Mouse (Mus musculus) ES-E14 (cell line): ENCODE data around the gene Olfr1387. TPM values are rescaled to one million over a fixed set of nuclear protein-coding genes. Genes with fewer than 3 reads are reported as not detected.

ENCODE experiments used
- DNase-seq: peaks from one replicate; pipeline ENCODE4 v3.0.0-alpha.2; 2013; ENCODE audit warnings: low read depth, low spot score
- H3K27ac ChIP-seq: 2 replicates; pipeline ENCODE4 v1.5.1; 2012; ENCODE audit warnings: low read depth, mild to moderate bottlenecking, low read length, moderate library complexity, mixed read lengths; ENCODE audit not compliant: poor library complexity, insufficient read depth, severe bottlenecking
- H3K36me3 ChIP-seq: 2 replicates; pipeline ENCODE4 v1.6.1; 2012; ENCODE audit warnings: mild to moderate bottlenecking, low read length, moderate library complexity, mixed read lengths; ENCODE audit not compliant: control insufficient read depth, poor library complexity, insufficient read depth, severe bottlenecking
- H3K4me1 ChIP-seq, 2 experiments: fragments of 150-350 bp in 1 of 2; sonication (generic) in 1 of 2; 2 replicates each; pipeline ENCODE4 v1.6.1; 2012; ENCODE audit warnings: low read length in 2 of 2, mild to moderate bottlenecking in 1 of 2, mixed read lengths in 1 of 2; ENCODE audit not compliant: control insufficient read depth in 2 of 2, insufficient read depth in 2 of 2, poor library complexity in 1 of 2
- H3K4me3 ChIP-seq, 2 experiments: fragments of 150-350 bp in 1 of 2; sonication (generic) in 1 of 2; 2 replicates each; pipeline ENCODE4 v1.5.1; 2012; ENCODE audit warnings: low read length in 2 of 2, low read depth in 1 of 2, mild to moderate bottlenecking in 1 of 2, mixed read lengths in 1 of 2; ENCODE audit not compliant: insufficient read depth in 1 of 2, poor library complexity in 1 of 2, severe bottlenecking in 1 of 2
- H3K9ac ChIP-seq: 2 replicates; pipeline ENCODE4 v1.6.1; 2012; ENCODE audit warnings: low read depth, mild to moderate bottlenecking, low read length, mixed read lengths; ENCODE audit not compliant: poor library complexity, insufficient read depth, severe bottlenecking
- H3K9me3 ChIP-seq: fragments of 150-350 bp; sonication (generic); 2 replicates; pipeline ENCODE4 v1.6.1; 2012; ENCODE audit warnings: low read depth, mild to moderate bottlenecking, low read length; ENCODE audit not compliant: control insufficient read depth, insufficient read depth
- CHD2 ChIP-seq: IDR thresholded peaks from 2 replicates; pipeline ENCODE4 v1.6.1; 2014; ENCODE audit warnings: mild to moderate bottlenecking, low read depth, low read length, inconsistent platforms
- HCFC1 ChIP-seq: IDR thresholded peaks from 2 replicates; pipeline ENCODE4 v1.6.1; 2012; ENCODE audit warnings: low read length, inconsistent platforms, borderline replicate concordance; ENCODE audit not compliant: insufficient read depth
- MAFK ChIP-seq: IDR thresholded peaks from 2 replicates; pipeline ENCODE4 v1.6.1; 2014; ENCODE audit warnings: mild to moderate bottlenecking, low read depth, low read length, inconsistent platforms; ENCODE audit not compliant: insufficient read depth
- ZC3H11A ChIP-seq: IDR thresholded peaks from 2 replicates; pipeline ENCODE4 v1.6.1; 2012; ENCODE audit warnings: low read depth, mild to moderate bottlenecking, inconsistent platforms, low read length, borderline replicate concordance
- ZNF384 ChIP-seq: IDR thresholded peaks from 2 replicates; pipeline ENCODE4 v1.6.1; 2012; ENCODE audit warnings: low read depth, low read length, inconsistent platforms
- in situ Hi-C, 2 experiments: fragments of 600-800 bp; cut with MboI; formaldehyde crosslinking; loops; one replicate each; pipeline ENCODE4 v1.15.1; 2025; ENCODE audit warnings: low sequenced_read_pairs in 2 of 2, inconsistent platforms in 1 of 2; ENCODE audit not compliant: unreplicated experiment in 2 of 2
- total RNA-seq: library from RNA; depleted of rRNA; stranded (reverse); fragments of 300-350 nt; gene quantifications from 2 replicates; pipeline ENCODE4 v1.2.3, GENCODE M21; 2012; rRNA removed

Olfr1387 gene
- total RNA-seq, result not detected in 2 replicates

DNA sequence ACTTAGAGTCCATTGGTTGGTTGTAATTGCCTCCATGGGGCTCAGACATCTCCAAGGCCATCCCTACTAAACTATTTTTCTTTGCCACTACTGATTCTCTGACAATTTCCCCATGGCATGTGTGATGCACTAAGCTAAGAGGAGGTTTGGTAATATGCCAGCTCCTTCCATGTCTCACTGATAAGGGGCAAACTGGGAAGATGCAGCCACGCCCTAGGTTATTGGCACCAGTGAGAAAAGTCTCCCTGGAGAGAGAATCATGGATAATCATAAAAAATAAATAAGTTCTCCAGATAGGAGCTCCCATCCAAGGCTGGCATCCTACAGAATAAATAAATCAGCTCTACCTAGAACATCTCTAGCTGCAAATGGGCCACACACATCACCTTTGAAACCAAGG lies at the start of gene Olfr1387:
Gene Olfr1387 (plus strand): TSS at position 301 of the 400 bp plus-strand sequence.
- H3K9ac ChIP-seq, result no peak within 1 kb of the TSS
- no peak within 1 kb of the TSS for H3K4me3 ChIP-seq
- H3K4me1 ChIP-seq, result no peaks in the 10 kb centered on the region
- in situ Hi-C loops, result no loop called here
- DNase-seq, result no peak
- no peak within 1 kb of the TSS for H3K27ac ChIP-seq
- H3K36me3 ChIP-seq, result no peaks in the 10 kb centered on the region
- TF ChIP-seq MAFK, result no peak
- no peak for TF ChIP-seq CHD2
- no peak for TF ChIP-seq ZC3H11A
- no peak for TF ChIP-seq HCFC1
- no peak for TF ChIP-seq ZNF384
- H3K9me3 ChIP-seq, result 0 out of 2 replicates have a peak, but pooled peaks cover 2% of the 10 kb centered on the region

DNA sequence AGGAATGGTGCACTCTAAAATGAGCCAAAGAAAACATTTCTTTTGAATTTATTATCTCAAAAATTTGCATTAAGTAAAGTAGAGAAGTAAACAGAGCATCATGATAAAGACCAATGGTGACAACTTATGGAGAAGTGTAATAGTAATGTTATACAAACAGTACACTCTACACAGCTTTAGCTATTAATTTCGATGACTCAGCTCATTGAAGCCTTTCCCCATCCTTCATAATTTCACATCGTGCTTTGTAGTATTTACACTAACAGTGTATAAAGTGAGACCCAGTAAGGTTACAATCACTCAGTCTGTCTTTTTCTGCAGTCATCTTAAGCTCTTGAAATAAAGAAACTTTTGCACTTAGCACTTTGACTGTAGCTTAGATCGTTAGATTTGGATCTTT lies 48.4 kb upstream of the Olfr1387 start:
- Histone ChIP-seq H3K9ac (no peak overlapping the region), H3K4me1 (no peaks in the 10 kb centered on the region), H3K4me3 (no peak overlapping the region), H3K9me3 (no peaks in the 10 kb centered on the region), H3K36me3 (no peaks in the 10 kb centered on the region), H3K27ac (no peak overlapping the region)
- in situ Hi-C loops, result no loop called here
- no peak for TF ChIP-seq ZC3H11A
- peak; percentile 71; the same call in 1 of the 2 replicates for TF ChIP-seq MAFK
- DNase-seq, result no peak

DNA sequence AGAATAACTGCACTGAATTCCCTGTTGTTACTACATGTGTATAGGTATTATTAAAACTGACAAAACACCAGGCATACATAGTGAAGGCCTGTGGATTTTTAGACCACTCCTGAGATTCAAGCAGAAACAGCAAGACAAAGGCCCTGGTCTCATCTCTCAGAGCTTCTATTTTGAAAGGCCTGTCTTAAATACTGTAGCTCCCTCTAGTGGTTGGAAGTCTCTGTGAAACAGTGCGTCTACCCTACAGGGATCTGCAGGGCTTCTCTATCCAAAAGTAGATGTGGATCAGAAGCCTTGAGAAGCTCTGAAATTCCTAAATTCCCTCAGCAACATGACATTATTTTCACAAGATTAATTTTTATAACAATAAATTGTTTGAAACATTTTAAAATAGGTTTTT lies 44.6 kb upstream of the Olfr1387 start:
- in situ Hi-C loops, result no loop called here
- peak; percentile 69 for DNase-seq
- no peak overlapping the region for H3K9ac ChIP-seq
- no peaks in the 10 kb centered on the region for H3K36me3 ChIP-seq
- H3K4me3 ChIP-seq, result no peak overlapping the region
- no peaks in the 10 kb centered on the region for H3K4me1 ChIP-seq
- TF ChIP-seq CHD2 (no peak), MAFK (no peak), ZC3H11A (peak; percentile 67; the same call in 1 of the 2 replicates)
- no peak overlapping the region for H3K27ac ChIP-seq
- H3K9me3 ChIP-seq, result no peaks in the 10 kb centered on the region

DNA sequence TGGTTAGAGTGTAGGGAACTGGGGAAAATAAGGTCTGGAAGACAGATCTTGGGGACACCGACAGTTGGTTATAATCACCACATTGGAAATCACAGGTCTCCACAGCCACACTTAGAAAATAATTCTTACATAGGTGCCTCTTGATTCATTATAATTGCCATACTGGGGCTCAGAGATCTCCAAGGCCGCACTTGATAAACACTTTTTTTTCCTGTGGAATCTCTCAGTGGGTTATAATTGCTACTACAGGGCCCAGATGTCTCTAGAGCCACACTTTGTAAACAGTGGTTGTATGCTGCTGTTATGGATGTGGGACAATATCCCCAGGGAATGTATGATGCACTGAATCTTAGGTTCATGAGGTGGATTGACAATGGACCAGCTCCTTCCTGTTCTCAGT lies 32.4 kb upstream of the Olfr1387 start, which contains the start of gene Olfr1389:
Gene Olfr1389 (plus strand): TSS at position 301 of the 400 bp plus-strand sequence.
- Histone ChIP-seq H3K4me3 (no peak within 1 kb of the TSS), H3K36me3 (no peaks in the 10 kb centered on the region), H3K9me3 (no peaks in the 10 kb centered on the region), H3K9ac (no peak within 1 kb of the TSS), H3K27ac (no peak within 1 kb of the TSS), H3K4me1 (no peaks in the 10 kb centered on the region)
- in situ Hi-C loops, result no loop called here
- TF ChIP-seq CHD2 (no peak), HCFC1 (no peak), MAFK (no peak), ZNF384 (no peak), ZC3H11A (no peak)
- no peak for DNase-seq

DNA sequence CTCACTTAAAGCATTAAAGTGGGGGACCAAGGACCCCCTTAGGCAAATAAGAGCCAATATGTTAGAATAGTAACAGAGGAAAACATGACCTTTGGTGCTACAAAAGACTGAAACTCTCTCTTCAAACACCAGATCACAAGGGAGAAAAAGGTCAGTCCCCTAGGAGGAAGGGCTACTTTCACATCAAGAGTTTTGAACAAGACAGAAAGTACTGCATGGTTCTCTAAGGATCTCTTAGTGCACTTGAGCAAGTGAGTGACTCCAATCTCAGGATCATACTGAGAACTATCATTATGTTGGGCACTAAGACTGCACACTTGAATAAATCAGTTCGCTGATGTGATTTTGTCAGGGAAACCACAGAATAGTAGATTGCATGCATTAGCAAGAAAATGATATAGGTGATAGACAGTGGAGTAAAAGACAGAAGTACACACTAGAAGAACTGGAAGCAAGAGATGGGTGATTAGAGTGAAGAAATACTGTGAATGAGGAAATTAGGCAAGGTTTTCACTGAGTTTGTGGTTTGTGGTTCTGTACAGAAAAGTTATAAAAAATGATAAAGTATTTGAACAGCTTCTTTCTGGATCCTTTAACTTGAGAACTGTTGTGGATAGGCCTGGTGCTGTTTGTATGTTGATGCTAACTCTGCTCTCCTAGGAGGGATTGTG lies 29.8 kb upstream of the Olfr1387 start:
- no peaks in the 10 kb centered on the region for H3K36me3 ChIP-seq
- no peak overlapping the region for H3K27ac ChIP-seq
- in situ Hi-C loops, result no loop called here
- TF ChIP-seq MAFK (no peak), CHD2 (no peak)
- H3K9ac ChIP-seq, result no peak overlapping the region
- no peak overlapping the region for H3K4me3 ChIP-seq
- H3K4me1 ChIP-seq, result no peaks in the 10 kb centered on the region
- H3K9me3 ChIP-seq, result no peaks in the 10 kb centered on the region
- no peak for DNase-seq
